Mouse (Mus musculus) heart, embryonic 11.5 days (tissue): Measurements from ENCODE around the gene Zfp362. TPM values are rescaled to one million over a fixed set of nuclear protein-coding genes. Genes with fewer than 3 reads are reported as not detected.

ENCODE experiments used
- ATAC-seq: fragments of 200-750 bp; cut with Nextera tagmentation; replicated peaks from 2 replicates; pipeline ENCODE4 v1.8.0; 2017; ENCODE audit warnings: moderate library complexity; ENCODE audit not compliant: insufficient number of reproducible peaks, low FRiP score, low TSS enrichment
- H3K27ac ChIP-seq: fragments of 300-500 bp; sonication (generic); 2 replicates; pipeline ENCODE4 v1.5.1; 2014; ENCODE audit warnings: mild to moderate bottlenecking, low read depth, low read length
- H3K27me3 ChIP-seq: fragments of 300-500 bp; sonication (generic); 2 replicates; pipeline ENCODE4 v1.6.1; 2014; ENCODE audit warnings: mild to moderate bottlenecking, low read length, mixed read lengths; ENCODE audit not compliant: control insufficient read depth, insufficient read depth
- H3K36me3 ChIP-seq: fragments of 300-500 bp; sonication (generic); 2 replicates; pipeline ENCODE4 v1.6.1; 2014; ENCODE audit warnings: mild to moderate bottlenecking, low read length, moderate library complexity, mixed read lengths; ENCODE audit not compliant: control insufficient read depth, insufficient read depth
- H3K4me1 ChIP-seq: fragments of 300-500 bp; sonication (generic); 2 replicates; pipeline ENCODE4 v1.6.1; 2014; ENCODE audit warnings: low read length; ENCODE audit not compliant: control insufficient read depth, insufficient read depth
- H3K4me2 ChIP-seq: fragments of 300-500 bp; sonication (generic); 2 replicates; pipeline ENCODE4 v1.6.1; 2014; ENCODE audit warnings: mild to moderate bottlenecking, moderate library complexity
- H3K4me3 ChIP-seq: fragments of 300-500 bp; sonication (generic); 2 replicates; pipeline ENCODE4 v1.5.1; 2014; ENCODE audit warnings: low read depth, low read length
- H3K9ac ChIP-seq: fragments of 300-500 bp; sonication (generic); 2 replicates; pipeline ENCODE4 v1.6.1; 2014; ENCODE audit warnings: mild to moderate bottlenecking, low read depth, low read length, moderate library complexity
- H3K9me3 ChIP-seq: fragments of 300-500 bp; sonication (generic); replicated peaks from 2 replicates; pipeline ENCODE4 v1.6.1; 2016; ENCODE audit warnings: low read length; ENCODE audit not compliant: control insufficient read depth
- WGBS: fragments of 180-500 bp; shearing (Covaris S2); extraction: QIAGEN DNeasy Blood & Tissue Kit; methylation state at CpG from one replicate; pipeline ENCODE4 v1.1.7; 2014; ENCODE audit not compliant: insufficient replicate concordance; 5-methylcytosine and 5-hydroxymethylcytosine counted together
- polyA plus RNA-seq: library from polyadenylated mRNA; unstranded; fragments of >200 nt; fragmentation: Nextera tagmentation; extraction: Ambion mirVana; gene quantifications from 2 replicates; pipeline ENCODE4 v1.2.1, GENCODE M21; 2014

The Zfp362 gene
- polyA plus RNA-seq, 1 experiment from 2014 or later = 21.3 TPM

- peak; percentile 87 for ATAC-seq
- Histone ChIP-seq H3K9ac (peak overlapping the region; percentile 96), H3K27me3 (no peaks in the 10 kb centered on the region; the same call in 1 of the 2 replicates), H3K9me3 (no peaks in the 10 kb centered on the region), H3K4me1 (peaks cover 50% of the 10 kb centered on the region), H3K4me2 (peak overlapping the region; percentile 83), H3K27ac (peak overlapping the region; percentile 94), H3K4me3 (peak overlapping the region; percentile 93), H3K36me3 (no peaks in the 10 kb centered on the region)
- WGBS = 4% methylated on average over 48 of the region's 68 CpGs
These were observed 78.7 kb downstream of the Zfp362 start for GRCm38 (mm10) chr4:128727019-128727720.

GRCm38 (mm10) chr4:128724059-128724458, 81.8 kb downstream of the Zfp362 start:
- H3K27ac ChIP-seq = peak overlapping the region; percentile 4
- no peak overlapping the region for H3K9ac ChIP-seq
- H3K27me3 ChIP-seq = no peaks in the 10 kb centered on the region; the same call in 1 of the 2 replicates
- H3K4me1 ChIP-seq = peaks cover 42% of the 10 kb centered on the region
- no peak overlapping the region for H3K4me3 ChIP-seq
- H3K4me2 ChIP-seq = no peak overlapping the region
- WGBS = 30% methylated on average over 7 of the region's 7 CpGs
- no peaks in the 10 kb centered on the region for H3K9me3 ChIP-seq
- ATAC-seq = no peak
- H3K36me3 ChIP-seq = no peaks in the 10 kb centered on the region

DNA sequence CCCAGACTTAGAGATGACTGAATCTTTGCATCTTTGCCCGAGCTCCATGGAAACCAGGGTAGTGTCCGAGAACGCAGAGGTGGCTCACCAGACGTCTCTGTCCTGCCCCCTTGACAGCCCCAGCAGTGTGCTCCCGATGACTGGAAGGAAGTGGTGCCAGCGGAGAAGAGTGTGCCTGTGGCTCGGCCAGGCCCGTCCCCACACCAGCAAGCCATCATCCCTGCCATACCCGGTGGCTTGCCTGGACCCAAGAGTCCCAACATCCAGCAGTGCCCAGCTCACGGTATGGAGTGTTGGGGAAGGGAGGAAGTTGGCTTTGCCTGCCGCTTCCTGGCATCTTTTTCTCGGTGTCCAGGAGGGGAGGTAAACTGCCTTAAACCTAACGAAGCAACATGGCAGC, 82.4 kb downstream of the Zfp362 start:
- Histone ChIP-seq H3K27me3 (no peaks in the 10 kb centered on the region; the same call in 1 of the 2 replicates), H3K27ac (no peak overlapping the region), H3K36me3 (no peaks in the 10 kb centered on the region), H3K4me2 (no peak overlapping the region), H3K4me1 (peaks cover 37% of the 10 kb centered on the region), H3K4me3 (no peak overlapping the region), H3K9ac (no peak overlapping the region), H3K9me3 (no peaks in the 10 kb centered on the region)
- 71% methylated on average over 13 of the region's 13 CpGs for WGBS
- no peak for ATAC-seq

Other genes starting within 250 kb of the Zfp362 start
- gene Zscan20, start 195.9 kb downstream of the Zfp362 start, polyA plus RNA-seq = 2.6 TPM in 2 replicates
- 0.07 and 0.29 TPM in 2 replicates for gene Tlr12, start 187.4 kb downstream of the Zfp362 start, polyA plus RNA-seq
- gene Phc2, start 151.3 kb downstream of the Zfp362 start, polyA plus RNA-seq = 30.8 and 31.7 TPM in 2 replicates
- gene A3galt2, start 50.7 kb downstream of the Zfp362 start, polyA plus RNA-seq = 0.11 and 0.20 TPM in 2 replicates
- gene Trim62, start 77.5 kb upstream of the Zfp362 start, polyA plus RNA-seq = 4.4 and 6.2 TPM in 2 replicates
- gene Azin2, start 156.4 kb upstream of the Zfp362 start, polyA plus RNA-seq = 4.1 and 4.6 TPM in 2 replicates
- gene Ak2, start 185.9 kb upstream of the Zfp362 start, polyA plus RNA-seq = 139 and 147 TPM in 2 replicates